Mouse (Mus musculus) heart, embryonic 14.5 days (tissue): ENCODE results near the gene Paqr4. TPM values are rescaled to one million over a fixed set of nuclear protein-coding genes. Genes with fewer than 3 reads are reported as not detected.

ENCODE experiments used
- polyA plus RNA-seq: library from polyadenylated mRNA; unstranded; fragments of >200 nt; fragmentation: Nextera tagmentation; extraction: Ambion mirVana; gene quantifications from 2 replicates; pipeline ENCODE4 v1.2.1, GENCODE M21; 2014

Paqr4 gene
- polyA plus RNA-seq, 1 experiment from 2014 or later, result 12.7 TPM

Other genes with a start within 250 kb of the Paqr4 start
- gene Zfp213, start 176.6 kb downstream of the Paqr4 start, polyA plus RNA-seq, result 13.8 and 14.0 TPM in 2 replicates
- gene Zfp13, start 141.4 kb downstream of the Paqr4 start, polyA plus RNA-seq, result 7.0 and 8.9 TPM in 2 replicates
- gene Zscan10, start 140.0 kb downstream of the Paqr4 start, polyA plus RNA-seq, result not detected in 2 replicates
- 0.26 and 0.70 TPM in 2 replicates for gene Mmp25, start 95.6 kb downstream of the Paqr4 start, polyA plus RNA-seq
- 0.15 and 0.16 TPM in 2 replicates for gene Bicdl2, start 80.4 kb downstream of the Paqr4 start, polyA plus RNA-seq
- gene Hcfc1r1, start 67.3 kb downstream of the Paqr4 start, polyA plus RNA-seq, result 403 and 405 TPM in 2 replicates
- gene Thoc6, start 67.0 kb downstream of the Paqr4 start, polyA plus RNA-seq, result 31.1 and 35.0 TPM in 2 replicates
- 107 and 114 TPM in 2 replicates for gene Tnfrsf12a, start 63.4 kb downstream of the Paqr4 start, polyA plus RNA-seq
- gene Cldn6, start 61.6 kb downstream of the Paqr4 start, polyA plus RNA-seq, result 0.42 TPM in 1 of 2 replicates, not detected in the other
- gene Cldn9, start 56.8 kb downstream of the Paqr4 start, polyA plus RNA-seq, result 0.14 TPM in 1 of 2 replicates, not detected in the other
- not detected in 2 replicates for gene 1520401A03Rik, start 18.1 kb downstream of the Paqr4 start, polyA plus RNA-seq
- 27.2 and 28.1 TPM in 2 replicates for gene Pkmyt1, start 14.5 kb downstream of the Paqr4 start, polyA plus RNA-seq
- not detected in 2 replicates for gene Kremen2, start 5.0 kb upstream of the Paqr4 start, polyA plus RNA-seq
- 42.4 TPM in 2 replicates for gene Flywch1, start 30.7 kb upstream of the Paqr4 start, polyA plus RNA-seq
- 4.4 and 5.1 TPM in 2 replicates for gene Flywch2, start 45.2 kb upstream of the Paqr4 start, polyA plus RNA-seq
- gene Srrm2, start 49.7 kb upstream of the Paqr4 start, polyA plus RNA-seq, result 300 and 318 TPM in 2 replicates
- 950 and 1,075 TPM in 2 replicates for gene Elob, start 88.3 kb upstream of the Paqr4 start, polyA plus RNA-seq
- gene Prss33, start 95.2 kb upstream of the Paqr4 start, polyA plus RNA-seq, result not detected in 2 replicates
- gene Prss32, start 103.0 kb upstream of the Paqr4 start, polyA plus RNA-seq, result not detected in 2 replicates
- gene Prss41, start 103.3 kb upstream of the Paqr4 start, polyA plus RNA-seq, result not detected in 2 replicates
- gene Prss21, start 127.2 kb upstream of the Paqr4 start, polyA plus RNA-seq, result not detected in 2 replicates
- not detected in 2 replicates for gene Dcpp1, start 140.0 kb upstream of the Paqr4 start, polyA plus RNA-seq
- gene Dcpp2, start 140.0 kb upstream of the Paqr4 start, polyA plus RNA-seq, result not detected in 2 replicates
- 0.36 and 0.54 TPM in 2 replicates for gene Dcpp3, start 176.6 kb upstream of the Paqr4 start, polyA plus RNA-seq
- gene Sbp, start 200.8 kb upstream of the Paqr4 start, polyA plus RNA-seq, result not detected in 2 replicates
- not detected in 2 replicates for gene Sbpl, start 214.4 kb upstream of the Paqr4 start, polyA plus RNA-seq
- 0.26 TPM in 1 of 2 replicates, not detected in the other for gene Prss30, start 239.7 kb upstream of the Paqr4 start, polyA plus RNA-seq